Mouse (Mus musculus) ES-Bruce4 (cell line): ENCODE results near the gene Prkcq. TPM values are rescaled to one million over a fixed set of nuclear protein-coding genes. Genes with fewer than 3 reads are reported as not detected.

Experiments used
- H3K27ac ChIP-seq: 2 replicates; pipeline ENCODE4 v1.5.1; 2012; ENCODE audit warnings: low read length, inconsistent platforms; ENCODE audit not compliant: insufficient read depth
- H3K27me3 ChIP-seq: 2 replicates; pipeline ENCODE4 v1.6.1; 2012; ENCODE audit warnings: mild to moderate bottlenecking, low read length, inconsistent platforms; ENCODE audit not compliant: control insufficient read depth, poor library complexity, insufficient read depth, severe bottlenecking
- H3K36me3 ChIP-seq: 2 replicates; pipeline ENCODE4 v1.6.1; 2012; ENCODE audit warnings: inconsistent platforms, mild to moderate bottlenecking, low read length, moderate library complexity; ENCODE audit not compliant: control insufficient read depth, poor library complexity, insufficient read depth, severe bottlenecking
- H3K4me1 ChIP-seq: one replicate; pipeline ENCODE4 v1.8.1; 2011; ENCODE audit warnings: low read length; ENCODE audit not compliant: control insufficient read depth, insufficient read depth
- H3K4me3 ChIP-seq: 2 replicates; pipeline ENCODE4 v1.5.1; 2011; ENCODE audit warnings: low read depth, mild to moderate bottlenecking, low read length
- H3K9ac ChIP-seq: 2 replicates; pipeline ENCODE4 v1.6.1; 2012; ENCODE audit warnings: low read depth, mild to moderate bottlenecking, inconsistent platforms; ENCODE audit not compliant: poor library complexity, severe bottlenecking
- H3K9me3 ChIP-seq: replicated peaks from 2 replicates; pipeline ENCODE4 v1.6.1; 2012; ENCODE audit warnings: mild to moderate bottlenecking, low read length, inconsistent platforms; ENCODE audit not compliant: control insufficient read depth, poor library complexity, insufficient read depth, severe bottlenecking
- CTCF ChIP-seq: IDR thresholded peaks from one replicate; pipeline ENCODE4 v1.8.1; 2011; ENCODE audit warnings: low read depth, low read length
- EP300 ChIP-seq: IDR thresholded peaks from 2 replicates; pipeline ENCODE4 v1.6.1; 2011; ENCODE audit warnings: low read depth, low read length; ENCODE audit not compliant: insufficient read depth
- POLR2A ChIP-seq: IDR thresholded peaks from one replicate; pipeline ENCODE4 v1.8.1; 2011; ENCODE audit warnings: low read length; ENCODE audit not compliant: insufficient read depth
- polyA plus RNA-seq: library from polyadenylated mRNA; stranded (reverse); fragments of >200 nt; gene quantifications from 2 replicates; pipeline ENCODE4 v1.2.4, GENCODE M21; 2011; ENCODE audit warnings: low read depth; ENCODE audit not compliant: missing spikeins, insufficient read depth, insufficient read length

The Prkcq gene
- polyA plus RNA-seq, 1 experiment, result not detected

DNA sequence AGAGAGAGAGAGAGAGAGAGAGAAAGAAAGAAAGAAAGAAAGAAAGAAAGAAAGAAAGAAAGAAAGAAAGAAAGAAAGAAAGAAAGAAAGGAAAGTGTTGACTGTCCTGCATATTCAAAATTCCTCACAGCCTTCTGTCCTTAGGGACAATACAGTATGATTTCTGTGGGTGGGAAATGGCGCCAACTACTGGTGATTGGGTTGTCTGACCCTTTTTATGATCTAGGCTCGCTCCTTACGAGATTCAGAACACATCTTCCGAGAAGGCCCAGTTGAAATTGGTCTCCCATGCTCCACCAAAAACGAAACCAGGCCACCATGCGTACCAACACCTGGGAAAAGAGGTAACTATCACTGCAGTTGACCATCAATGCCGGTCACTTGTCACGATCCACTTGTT, 82.0 kb downstream of the Prkcq start:
- H3K9me3 ChIP-seq, result no peaks in the 10 kb centered on the region
- H3K9ac ChIP-seq, result no peak overlapping the region
- no peaks in the 10 kb centered on the region for H3K36me3 ChIP-seq
- no peak for TF ChIP-seq CTCF
- no peak overlapping the region for H3K4me3 ChIP-seq
- no peak overlapping the region for H3K27ac ChIP-seq
- no peaks in the 10 kb centered on the region for H3K4me1 ChIP-seq
- no peaks in the 10 kb centered on the region for H3K27me3 ChIP-seq

- Histone ChIP-seq H3K27me3 (no peaks in the 10 kb centered on the region), H3K36me3 (no peaks in the 10 kb centered on the region), H3K4me1 (no peaks in the 10 kb centered on the region), H3K4me3 (no peak overlapping the region), H3K9ac (no peak overlapping the region), H3K27ac (no peak overlapping the region), H3K9me3 (no peaks in the 10 kb centered on the region)
- TF ChIP-seq EP300 (no peak), POLR2A (no peak), CTCF (no peak)
Observed at GRCm38 (mm10) chr2:11254446-11254845, 82.5 kb downstream of the Prkcq start.

DNA sequence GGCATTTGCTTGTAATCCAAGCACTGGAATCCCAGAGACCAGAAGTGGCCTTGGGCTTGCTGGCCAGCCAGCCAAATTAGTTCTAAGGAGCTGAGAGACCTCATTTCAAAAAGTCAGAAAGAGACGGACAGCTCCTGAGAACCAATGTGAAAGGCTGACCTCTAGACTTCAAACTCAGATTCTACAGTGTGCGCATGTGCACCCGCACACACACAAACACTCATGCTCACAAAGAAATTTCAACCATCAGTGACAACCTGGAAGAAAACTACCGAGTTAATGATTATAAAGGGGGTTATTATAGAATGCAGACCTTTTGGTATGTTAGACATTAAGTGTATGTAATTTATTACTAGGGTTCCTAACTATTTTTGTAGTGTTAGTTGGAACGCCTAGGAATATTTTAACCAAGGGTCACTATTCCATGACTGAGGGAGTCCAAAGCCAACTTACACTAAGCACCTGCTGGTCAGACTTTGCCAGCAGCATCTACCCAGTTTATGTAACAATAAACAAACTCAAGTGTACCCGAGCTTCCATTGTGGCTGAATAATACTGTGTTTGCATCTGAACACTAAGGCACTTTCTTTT, 85.4 kb downstream of the Prkcq start:
- H3K9ac ChIP-seq, result no peak overlapping the region
- no peaks in the 10 kb centered on the region for H3K9me3 ChIP-seq
- no peak overlapping the region for H3K4me3 ChIP-seq
- H3K27ac ChIP-seq, result no peak overlapping the region
- TF ChIP-seq POLR2A (no peak), EP300 (no peak), CTCF (no peak)
- H3K27me3 ChIP-seq, result no peaks in the 10 kb centered on the region
- no peaks in the 10 kb centered on the region for H3K36me3 ChIP-seq
- no peaks in the 10 kb centered on the region for H3K4me1 ChIP-seq

GRCm38 (mm10) chr2:11258181-11258580, 86.3 kb downstream of the Prkcq start:
- Histone ChIP-seq H3K9ac (no peak overlapping the region), H3K36me3 (no peaks in the 10 kb centered on the region), H3K9me3 (no peaks in the 10 kb centered on the region), H3K27ac (no peak overlapping the region), H3K4me1 (no peaks in the 10 kb centered on the region), H3K4me3 (no peak overlapping the region), H3K27me3 (no peaks in the 10 kb centered on the region)
- TF ChIP-seq CTCF, result no peak
- TF ChIP-seq POLR2A, result no peak
- no peak for TF ChIP-seq EP300

DNA sequence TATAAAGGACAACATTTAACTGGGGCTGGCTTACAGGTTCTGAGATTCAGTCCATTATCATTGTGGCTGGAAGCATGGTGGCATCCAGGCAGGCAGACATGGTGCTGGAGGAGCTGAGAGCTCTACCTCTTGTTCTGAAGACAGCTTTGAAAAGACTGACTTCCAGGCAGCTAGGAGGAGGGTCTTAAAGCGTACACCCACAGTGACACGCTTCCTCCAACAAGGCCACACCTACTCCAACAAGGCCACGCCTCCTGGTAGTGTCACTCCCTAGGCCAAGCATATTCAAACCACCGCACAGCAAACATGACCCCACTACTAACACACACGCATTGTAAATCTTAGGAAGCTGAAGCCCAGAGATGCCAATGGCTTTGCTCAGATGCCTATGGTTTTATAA, 87.5 kb downstream of the Prkcq start:
- Histone ChIP-seq H3K4me3 (no peak overlapping the region), H3K27me3 (no peaks in the 10 kb centered on the region), H3K9me3 (no peaks in the 10 kb centered on the region), H3K9ac (no peak overlapping the region), H3K27ac (no peak overlapping the region), H3K36me3 (no peaks in the 10 kb centered on the region), H3K4me1 (no peaks in the 10 kb centered on the region)
- TF ChIP-seq EP300 (no peak), POLR2A (no peak), CTCF (no peak)

DNA sequence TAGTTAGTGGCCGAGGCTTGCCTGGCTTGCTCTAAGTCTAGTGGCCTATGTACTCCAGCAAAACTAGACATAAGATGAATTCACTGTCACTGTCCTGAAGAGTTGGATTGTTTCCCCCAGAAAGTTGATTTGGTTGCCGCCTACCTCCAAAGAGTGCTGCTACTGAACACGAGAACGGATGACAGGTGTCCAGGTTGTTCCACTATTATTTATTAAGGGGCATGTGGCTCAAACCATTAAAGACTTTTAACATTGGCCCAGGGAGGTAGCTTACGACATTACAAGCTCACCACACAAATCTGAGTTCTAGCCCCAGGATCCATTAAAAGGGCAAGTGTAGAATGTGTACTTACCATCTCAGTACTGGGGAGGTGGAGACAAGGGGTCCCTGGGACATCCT, 92.9 kb downstream of the Prkcq start:
- Histone ChIP-seq H3K9me3 (no peaks in the 10 kb centered on the region), H3K27ac (no peak overlapping the region), H3K4me1 (no peaks in the 10 kb centered on the region), H3K9ac (no peak overlapping the region), H3K27me3 (no peaks in the 10 kb centered on the region), H3K36me3 (no peaks in the 10 kb centered on the region), H3K4me3 (no peak overlapping the region)
- TF ChIP-seq CTCF (no peak), EP300 (no peak), POLR2A (no peak)

- TF ChIP-seq EP300 (no peak), POLR2A (no peak), CTCF (no peak)
- Histone ChIP-seq H3K9me3 (no peaks in the 10 kb centered on the region), H3K27me3 (no peaks in the 10 kb centered on the region), H3K4me3 (no peak overlapping the region), H3K27ac (no peak overlapping the region), H3K4me1 (no peaks in the 10 kb centered on the region), H3K9ac (no peak overlapping the region), H3K36me3 (no peaks in the 10 kb centered on the region)
Observed at GRCm38 (mm10) chr2:11265455-11265854, 93.5 kb downstream of the Prkcq start.
